Mouse (Mus musculus) forebrain, embryonic 12.5 days (tissue): ENCODE measurements at regions not wholly inside any gene's neighbourhood (a gene's known extent, or its start where the extent isn't known, plus 50 kb on each side); places are given as distances from the start of the nearest gene placed in this dataset.
A peak's percentile ranks its signal among the peaks of the same experiment; 100 is the strongest.

Experiments
- ATAC-seq: fragments of 200-750 bp; cut with Nextera tagmentation; 2 replicates; pipeline ENCODE4 v1.8.0; 2017; ENCODE audit warnings: moderate TSS enrichment; ENCODE audit not compliant: low FRiP score
- H3K27ac ChIP-seq: fragments of 300-500 bp; sonication (generic); 2 replicates; pipeline ENCODE4 v1.5.1; 2016; ENCODE audit warnings: mild to moderate bottlenecking
- H3K27me3 ChIP-seq: fragments of 300-500 bp; sonication (generic); 2 replicates; pipeline ENCODE4 v1.6.1; 2016; ENCODE audit warnings: mild to moderate bottlenecking
- H3K36me3 ChIP-seq: fragments of 300-500 bp; sonication (generic); replicated peaks from 2 replicates; pipeline ENCODE4 v1.6.1; 2016; ENCODE audit warnings: mild to moderate bottlenecking
- H3K4me1 ChIP-seq: fragments of 300-500 bp; sonication (generic); 2 replicates; pipeline ENCODE4 v1.6.1; 2016
- H3K4me2 ChIP-seq: fragments of 300-500 bp; sonication (generic); 2 replicates; pipeline ENCODE4 v1.6.1; 2016; ENCODE audit warnings: mild to moderate bottlenecking, moderate library complexity
- H3K4me3 ChIP-seq: fragments of 300-500 bp; sonication (generic); replicated peaks from 2 replicates; pipeline ENCODE4 v1.5.1; 2016; ENCODE audit warnings: mild to moderate bottlenecking
- H3K9ac ChIP-seq: fragments of 300-500 bp; sonication (generic); 2 replicates; pipeline ENCODE4 v1.6.1; 2016; ENCODE audit warnings: mild to moderate bottlenecking
- H3K9me3 ChIP-seq: fragments of 300-500 bp; sonication (generic); 2 replicates; pipeline ENCODE4 v1.6.1; 2016
- WGBS: fragments of 180-500 bp; shearing (Covaris S2); methylation state at CpG from one replicate; pipeline ENCODE4 v1.1.7; 2016; 5-methylcytosine and 5-hydroxymethylcytosine counted together

- Histone ChIP-seq H3K9ac (no peak overlapping the region), H3K27me3 (no peaks in the 10 kb centered on the region), H3K4me2 (no peak overlapping the region), H3K27ac (no peak overlapping the region), H3K36me3 (no peaks in the 10 kb centered on the region), H3K9me3 (no peaks in the 10 kb centered on the region), H3K4me1 (no peaks in the 10 kb centered on the region), H3K4me3 (no peak overlapping the region)
- 81% methylated on average over 8 of the region's 8 CpGs for WGBS
- ATAC-seq: no peak
These were observed 690.4 kb downstream of the Defb40 start for GRCm38 (mm10) chr8:18287536-18288237.

GRCm38 (mm10) chr8:18279932-18280331 lies 698.1 kb downstream of the Defb40 start:
- no peak for ATAC-seq
- Histone ChIP-seq H3K4me1 (no peaks in the 10 kb centered on the region), H3K36me3 (no peaks in the 10 kb centered on the region), H3K9ac (no peak overlapping the region), H3K9me3 (no peaks in the 10 kb centered on the region), H3K27me3 (no peaks in the 10 kb centered on the region), H3K4me3 (no peak overlapping the region), H3K27ac (no peak overlapping the region), H3K4me2 (no peak overlapping the region)
- 78% methylated on average over 4 of the region's 4 CpGs for WGBS

GRCm38 (mm10) chr8:18268301-18268700 lies 709.8 kb downstream of the Defb40 start:
- no peak overlapping the region for H3K4me3 ChIP-seq
- H3K4me1 ChIP-seq: no peaks in the 10 kb centered on the region
- 78% methylated on average over 7 of the region's 7 CpGs for WGBS
- H3K9me3 ChIP-seq: no peaks in the 10 kb centered on the region
- H3K27me3 ChIP-seq: no peaks in the 10 kb centered on the region
- no peak overlapping the region for H3K4me2 ChIP-seq
- H3K27ac ChIP-seq: no peak overlapping the region
- no peak for ATAC-seq
- H3K9ac ChIP-seq: no peak overlapping the region
- H3K36me3 ChIP-seq: no peaks in the 10 kb centered on the region

- no peak overlapping the region for H3K9ac ChIP-seq
- WGBS: 84% methylated on average over 7 of the region's 7 CpGs
- no peak overlapping the region for H3K4me2 ChIP-seq
- ATAC-seq: no peak
- H3K36me3 ChIP-seq: no peaks in the 10 kb centered on the region
- H3K9me3 ChIP-seq: no peaks in the 10 kb centered on the region
- no peak overlapping the region for H3K27ac ChIP-seq
- H3K27me3 ChIP-seq: no peaks in the 10 kb centered on the region
- no peak overlapping the region for H3K4me3 ChIP-seq
- no peaks in the 10 kb centered on the region for H3K4me1 ChIP-seq
These were observed 719.6 kb downstream of the Defb40 start for GRCm38 (mm10) chr8:18258287-18258961.

GRCm38 (mm10) chr8:18246299-18246698 lies 731.8 kb downstream of the Defb40 start:
- H3K36me3 ChIP-seq: no peaks in the 10 kb centered on the region
- no peak overlapping the region for H3K4me3 ChIP-seq
- no peak overlapping the region for H3K9ac ChIP-seq
- ATAC-seq: peak; percentile 14; the same call in 1 of the 2 replicates
- no peak overlapping the region for H3K27ac ChIP-seq
- H3K4me2 ChIP-seq: no peak overlapping the region
- no peaks in the 10 kb centered on the region for H3K4me1 ChIP-seq
- no peaks in the 10 kb centered on the region for H3K27me3 ChIP-seq
- H3K9me3 ChIP-seq: no peaks in the 10 kb centered on the region
- 77% methylated on average over 12 of the region's 12 CpGs for WGBS

- Histone ChIP-seq H3K9ac (no peak overlapping the region), H3K27me3 (no peaks in the 10 kb centered on the region), H3K36me3 (no peaks in the 10 kb centered on the region), H3K4me3 (no peak overlapping the region), H3K4me1 (no peaks in the 10 kb centered on the region), H3K27ac (no peak overlapping the region), H3K9me3 (no peaks in the 10 kb centered on the region), H3K4me2 (no peak overlapping the region)
- no peak for ATAC-seq
- 91% methylated on average over 2 of the region's 2 CpGs for WGBS
These were observed 760.5 kb downstream of the Defb40 start for GRCm38 (mm10) chr8:18217599-18217998.

GRCm38 (mm10) chr8:18217192-18217591 lies 760.9 kb downstream of the Defb40 start:
- ATAC-seq: no peak
- Histone ChIP-seq H3K27me3 (no peaks in the 10 kb centered on the region), H3K27ac (no peak overlapping the region), H3K4me3 (no peak overlapping the region), H3K4me2 (no peak overlapping the region), H3K36me3 (no peaks in the 10 kb centered on the region), H3K4me1 (no peaks in the 10 kb centered on the region), H3K9ac (no peak overlapping the region), H3K9me3 (no peaks in the 10 kb centered on the region)
- 91% methylated on average over 7 of the region's 7 CpGs for WGBS

- Histone ChIP-seq H3K4me1 (no peaks in the 10 kb centered on the region), H3K9ac (no peak overlapping the region), H3K4me2 (no peak overlapping the region), H3K27ac (no peak overlapping the region), H3K4me3 (no peak overlapping the region), H3K27me3 (no peaks in the 10 kb centered on the region), H3K36me3 (no peaks in the 10 kb centered on the region), H3K9me3 (no peaks in the 10 kb centered on the region)
- ATAC-seq: no peak
- 69% methylated on average over 1 of the region's 1 CpGs for WGBS
These were observed 761.5 kb downstream of the Defb40 start for GRCm38 (mm10) chr8:18216516-18216915.

GRCm38 (mm10) chr8:18210067-18210466 lies 768.0 kb downstream of the Defb40 start:
- Histone ChIP-seq H3K4me3 (no peak overlapping the region), H3K9me3 (no peaks in the 10 kb centered on the region), H3K27me3 (no peaks in the 10 kb centered on the region), H3K9ac (no peak overlapping the region), H3K4me1 (no peaks in the 10 kb centered on the region), H3K36me3 (no peaks in the 10 kb centered on the region), H3K4me2 (no peak overlapping the region), H3K27ac (no peak overlapping the region)
- 95% methylated on average over 1 of the region's 1 CpGs for WGBS
- ATAC-seq: no peak

GRCm38 (mm10) chr8:18208658-18209057 lies 769.4 kb downstream of the Defb40 start:
- H3K4me3 ChIP-seq: no peak overlapping the region
- ATAC-seq: no peak
- H3K36me3 ChIP-seq: no peaks in the 10 kb centered on the region
- no peaks in the 10 kb centered on the region for H3K4me1 ChIP-seq
- H3K9ac ChIP-seq: no peak overlapping the region
- no peaks in the 10 kb centered on the region for H3K27me3 ChIP-seq
- H3K27ac ChIP-seq: no peak overlapping the region
- H3K9me3 ChIP-seq: no peaks in the 10 kb centered on the region
- WGBS: 77% methylated on average over 1 of the region's 1 CpGs
- no peak overlapping the region for H3K4me2 ChIP-seq

GRCm38 (mm10) chr8:18187486-18187885 lies 790.6 kb downstream of the Defb40 start:
- no peaks in the 10 kb centered on the region for H3K9me3 ChIP-seq
- no peak for ATAC-seq
- no peaks in the 10 kb centered on the region for H3K27me3 ChIP-seq
- H3K4me2 ChIP-seq: no peak overlapping the region
- no peak overlapping the region for H3K4me3 ChIP-seq
- no peak overlapping the region for H3K27ac ChIP-seq
- no peaks in the 10 kb centered on the region for H3K4me1 ChIP-seq
- no peak overlapping the region for H3K9ac ChIP-seq
- H3K36me3 ChIP-seq: no peaks in the 10 kb centered on the region

GRCm38 (mm10) chr8:18175544-18176092 lies 802.4 kb downstream of the Defb40 start:
- H3K27me3 ChIP-seq: no peaks in the 10 kb centered on the region
- no peak overlapping the region for H3K4me2 ChIP-seq
- no peaks in the 10 kb centered on the region for H3K36me3 ChIP-seq
- no peaks in the 10 kb centered on the region for H3K9me3 ChIP-seq
- no peak overlapping the region for H3K4me3 ChIP-seq
- no peaks in the 10 kb centered on the region for H3K4me1 ChIP-seq
- no peak for ATAC-seq
- WGBS: 85% methylated on average over 7 of the region's 7 CpGs
- no peak overlapping the region for H3K27ac ChIP-seq
- no peak overlapping the region for H3K9ac ChIP-seq

GRCm38 (mm10) chr8:18158619-18159018 lies 819.4 kb downstream of the Defb40 start:
- no peak overlapping the region for H3K9ac ChIP-seq
- no peaks in the 10 kb centered on the region for H3K27me3 ChIP-seq
- H3K4me1 ChIP-seq: peaks cover 11% of the 10 kb centered on the region
- ATAC-seq: peak; percentile 68
- H3K4me2 ChIP-seq: no peak overlapping the region; the same call in 1 of the 2 replicates
- H3K9me3 ChIP-seq: no peaks in the 10 kb centered on the region
- H3K36me3 ChIP-seq: no peaks in the 10 kb centered on the region
- no peak overlapping the region for H3K27ac ChIP-seq
- no peak overlapping the region for H3K4me3 ChIP-seq
- WGBS: 29% methylated on average over 6 of the region's 6 CpGs
